Mouse (Mus musculus) kidney, adult 2 months (tissue): Measurements from ENCODE around the gene Olfr1330.

Experiments
- CTCF ChIP-seq: fragments of 200-500 bp; conservative IDR thresholded peaks from 2 replicates; pipeline ENCODE4 v1.5.1; 2011; ENCODE audit warnings: low read depth, mild to moderate bottlenecking, control low read depth, low read length, moderate library complexity, mixed read lengths; ENCODE audit not compliant: insufficient read depth, insufficient read length
- POLR2A ChIP-seq: fragments of 200-500 bp; IDR thresholded peaks from one replicate; pipeline ENCODE4 v1.6.1; 2011; ENCODE audit warnings: low read depth, low read length, control low read depth

DNA sequence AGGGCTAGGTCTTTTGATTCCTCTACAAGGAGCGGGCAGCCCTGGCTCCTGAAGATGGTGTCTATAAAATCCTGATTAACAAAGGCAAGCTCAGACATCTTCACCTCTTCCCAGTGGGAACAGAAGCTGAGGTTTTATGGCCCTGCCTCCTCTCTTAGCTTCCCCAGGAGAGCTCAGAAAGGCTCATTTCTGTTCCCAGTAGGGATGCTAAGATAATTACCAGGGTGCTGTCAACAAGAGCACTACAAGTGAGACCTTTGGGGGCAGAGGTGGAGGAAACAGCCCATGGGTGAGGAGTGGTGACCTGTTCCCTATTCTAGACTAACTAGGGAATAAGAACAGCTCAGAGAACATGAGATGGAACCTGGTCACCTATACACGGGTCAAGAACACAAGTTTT is 50.1 kb downstream of the Olfr1330 start, which contains the start of gene Olfr1328:
- TF ChIP-seq CTCF (no peak), POLR2A (no peak)
